Mouse (Mus musculus) lung, postnatal 4 days (tissue): ENCODE measurements around the gene Lyve1.
A peak's percentile ranks its signal among the peaks of the same experiment; 100 is the strongest.
"Not testable (repeated sequence)": the region's sequence is repeated elsewhere in the genome, so short reads cannot be mapped to it uniquely, and the experiment has no call there.

Experiments
- DNase-seq, 2 experiments: peaks; one replicate each; pipeline ENCODE4 v3.0.0; 2021

The Lyve1 gene

DNA sequence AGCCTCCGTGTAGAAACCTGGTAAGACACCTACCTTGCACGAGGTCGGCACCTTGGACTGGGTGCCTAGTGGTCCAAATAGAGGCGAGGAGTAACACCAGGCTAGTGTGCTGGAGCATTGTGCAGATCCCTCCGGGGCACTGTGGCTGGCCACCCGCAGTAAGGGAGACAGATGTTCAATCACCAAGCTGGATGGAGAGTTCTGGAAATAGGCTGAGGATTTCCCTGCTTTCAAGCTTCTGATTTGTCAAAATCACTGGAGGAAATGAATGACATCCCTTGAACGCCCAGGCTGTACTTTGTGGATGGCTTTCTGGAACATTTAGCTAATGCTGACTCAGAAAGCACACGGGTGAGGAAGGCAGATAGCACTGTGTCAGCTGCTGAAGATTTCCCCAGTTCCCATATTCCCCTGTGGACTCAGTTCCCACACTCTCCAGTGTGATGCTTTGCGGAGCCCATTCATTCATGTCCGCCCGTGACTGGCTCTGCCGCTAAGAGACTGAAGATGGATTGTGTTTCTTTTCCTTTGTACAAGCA is at the start of gene Lyve1:
Lyve1 (minus strand) TSS at position 489 of the 539 bp plus-strand sequence.
- peak; percentile 48 to 60 for DNase-seq

- no peak for DNase-seq
These were observed 45.4 kb upstream of the Lyve1 start for GRCm38 (mm10) chr7:110908209-110909144.

DNA sequence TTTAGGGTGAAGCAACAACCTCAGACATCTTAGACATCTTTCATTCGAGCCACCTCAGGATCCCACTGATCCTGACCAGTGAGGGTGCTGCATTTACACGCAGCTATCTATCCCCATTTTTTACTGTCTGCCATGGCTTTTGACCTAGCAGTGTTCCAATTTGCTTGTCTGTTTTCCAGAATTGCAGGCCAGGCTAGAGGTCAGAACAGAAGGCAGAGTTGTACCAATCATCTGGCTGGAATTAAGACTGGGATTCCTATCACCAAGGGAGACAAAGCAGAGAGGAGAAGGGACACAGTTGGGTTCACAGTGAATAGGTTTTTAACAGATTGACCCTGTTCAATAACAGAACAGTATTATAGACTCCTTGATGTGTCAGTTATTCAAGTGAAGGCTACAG is 43.5 kb upstream of the Lyve1 start:
- DNase-seq: no peak

DNA sequence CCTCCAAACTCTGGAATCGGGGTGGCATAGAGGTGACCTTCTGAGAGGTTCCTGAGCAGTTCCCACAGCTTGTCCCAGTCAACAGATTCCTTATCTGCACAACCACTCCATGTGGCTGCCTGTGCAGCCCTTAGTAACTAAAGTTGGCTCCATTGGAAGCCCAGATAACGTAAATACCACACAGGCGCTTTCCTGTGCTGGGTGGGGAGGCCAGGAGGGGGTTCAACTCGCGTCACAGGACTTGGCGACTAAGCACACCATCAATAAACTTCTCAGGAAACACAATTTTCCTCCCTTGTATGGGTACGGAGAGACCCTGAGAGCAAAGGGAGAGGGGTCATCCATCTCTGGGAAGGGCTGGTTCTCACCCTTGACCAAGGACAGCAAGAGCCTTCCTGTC is 40.2 kb upstream of the Lyve1 start:
- DNase-seq: peak; percentile 70 to 84

GRCm38 (mm10) chr7:110897202-110897601 is 34.2 kb upstream of the Lyve1 start:
- DNase-seq: no peak

DNA sequence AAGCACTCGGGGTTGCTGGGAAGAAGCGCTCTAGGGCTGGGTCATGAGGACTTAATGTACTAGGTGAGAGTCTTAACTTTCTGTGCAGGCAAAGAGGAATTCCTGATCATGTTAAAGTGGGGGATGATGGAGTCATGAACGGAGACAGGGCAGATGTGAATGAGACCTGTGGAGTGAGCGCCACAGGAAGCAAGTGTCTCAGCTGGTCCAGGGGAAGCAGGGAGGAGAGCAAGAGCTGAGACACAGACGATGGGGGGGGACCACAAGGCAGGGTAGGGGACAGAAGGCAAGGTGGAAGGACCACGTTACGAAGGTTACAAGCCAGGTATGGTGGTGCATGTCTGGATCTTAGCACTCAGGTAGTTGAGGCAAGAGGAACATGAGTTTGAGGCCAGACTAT is 33.4 kb upstream of the Lyve1 start:
- no peak for DNase-seq

DNA sequence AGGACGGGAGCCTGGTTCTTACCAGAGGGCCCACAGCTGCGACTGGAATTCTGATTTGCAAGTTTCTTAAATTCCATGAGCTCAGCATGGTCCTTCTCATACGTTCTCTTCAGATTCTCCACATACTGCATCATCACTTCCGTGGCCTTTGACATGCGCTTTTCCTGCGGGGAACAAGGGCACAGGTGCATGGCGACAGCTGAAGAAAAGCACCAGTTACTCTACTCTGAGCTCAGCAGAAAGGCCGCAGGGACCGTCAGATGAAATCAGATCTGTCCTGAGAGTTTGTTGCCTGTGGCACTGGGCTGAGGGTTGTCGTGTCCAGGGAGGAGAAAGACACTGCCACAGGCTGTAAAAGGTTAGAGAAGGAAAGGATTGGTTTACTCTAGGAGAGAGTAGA is 32.7 kb upstream of the Lyve1 start:
- DNase-seq: not testable (repeated sequence)

GRCm38 (mm10) chr7:110894673-110895072 is 31.6 kb upstream of the Lyve1 start:
- no peak for DNase-seq

GRCm38 (mm10) chr7:110893943-110894610 is 31.0 kb upstream of the Lyve1 start:
- peak; percentile 60 to 67 for DNase-seq

DNA sequence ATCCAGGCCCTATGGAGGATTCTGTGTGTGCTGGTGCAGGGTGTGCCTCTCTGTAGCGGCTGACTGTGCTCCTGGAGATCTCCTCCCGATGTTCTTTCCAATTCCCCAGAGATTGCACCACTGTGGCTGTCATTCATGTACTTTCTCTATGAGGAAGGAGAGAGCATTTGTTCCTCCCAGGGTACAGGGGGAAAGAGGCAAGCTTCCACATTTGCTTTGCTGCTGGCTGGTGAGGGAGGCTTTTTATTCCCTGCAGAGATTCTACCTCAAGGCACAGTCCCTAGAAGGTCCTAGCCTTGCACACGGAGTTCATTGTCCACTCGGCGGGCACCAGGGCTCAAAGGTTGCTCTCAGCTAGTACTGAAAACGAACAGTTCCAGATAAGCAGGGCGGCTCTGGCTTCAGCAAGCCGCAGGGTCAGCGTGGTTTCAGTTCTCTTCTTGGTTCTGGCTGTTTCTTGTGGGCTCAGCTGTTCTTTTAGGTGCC is 28.5 kb upstream of the Lyve1 start:
- peak in 1 of 2 experiments; percentile 38 for DNase-seq

GRCm38 (mm10) chr7:110881746-110882333 is 18.8 kb upstream of the Lyve1 start:
- no peak for DNase-seq

- DNase-seq: no peak
These were observed 15.0 kb upstream of the Lyve1 start for GRCm38 (mm10) chr7:110878028-110878427.

GRCm38 (mm10) chr7:110876965-110877364 is 13.9 kb upstream of the Lyve1 start:
- peak; percentile 68 to 84 for DNase-seq

GRCm38 (mm10) chr7:110868807-110869206 is 5.8 kb upstream of the Lyve1 start:
- no peak for DNase-seq

DNA sequence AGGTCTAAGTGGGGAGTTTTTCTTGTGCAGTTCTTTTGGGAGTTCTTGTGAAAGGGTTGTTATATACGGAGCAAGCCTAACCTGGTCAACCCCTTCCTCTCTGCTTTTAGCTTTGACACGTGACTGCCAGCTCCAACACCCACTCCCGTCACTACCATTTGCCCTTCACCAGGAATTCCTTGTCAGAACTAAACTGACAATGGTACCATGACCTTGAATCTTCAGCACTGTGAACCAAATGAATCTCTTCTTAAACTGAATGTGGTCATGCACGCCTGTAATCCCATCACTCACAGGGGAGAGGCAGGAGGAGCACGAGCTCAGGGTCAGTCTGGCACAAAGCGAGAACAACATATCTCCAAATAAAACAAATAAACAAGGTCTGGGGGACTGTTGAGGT is 4.1 kb upstream of the Lyve1 start:
- no peak for DNase-seq

DNA sequence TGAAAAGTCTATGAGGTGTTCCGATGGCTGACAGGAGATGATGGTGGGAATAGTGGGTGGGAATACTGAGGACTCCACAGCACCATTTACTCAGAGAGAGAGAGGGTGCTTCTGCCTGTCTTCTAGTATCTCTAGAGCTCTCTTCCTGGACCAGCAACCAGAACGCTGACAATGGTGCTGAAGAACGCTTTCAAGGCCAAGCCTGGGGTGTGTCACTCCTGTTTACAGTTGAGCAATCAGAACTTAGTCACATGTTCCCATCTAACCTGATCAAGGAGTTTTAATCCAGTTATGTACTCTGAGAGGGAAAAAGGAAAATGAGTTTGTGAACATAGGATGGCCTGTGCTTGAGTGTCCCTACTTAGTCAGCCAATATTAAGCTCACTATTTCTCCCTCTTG is 3.0 kb upstream of the Lyve1 start:
- DNase-seq: no peak

DNA sequence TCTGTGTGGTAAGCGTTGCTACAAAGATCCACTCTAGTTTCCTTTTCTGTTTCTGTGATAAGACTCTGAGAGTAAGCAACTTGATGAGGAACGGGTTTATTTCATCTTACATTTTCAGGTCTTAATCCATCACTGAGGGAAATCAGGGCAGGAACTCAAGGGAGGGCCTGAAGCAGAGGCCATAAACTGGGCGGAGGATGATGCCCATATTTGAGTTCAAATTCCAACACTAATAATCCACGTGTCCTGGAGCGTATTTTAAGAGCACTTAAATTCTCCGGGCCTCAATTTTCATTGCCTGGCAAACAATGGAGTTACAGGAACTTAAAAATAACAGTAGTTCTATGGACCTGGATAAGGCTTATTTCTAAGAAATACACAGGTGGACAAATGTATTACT is 2.5 kb upstream of the Lyve1 start:
- no peak for DNase-seq

DNA sequence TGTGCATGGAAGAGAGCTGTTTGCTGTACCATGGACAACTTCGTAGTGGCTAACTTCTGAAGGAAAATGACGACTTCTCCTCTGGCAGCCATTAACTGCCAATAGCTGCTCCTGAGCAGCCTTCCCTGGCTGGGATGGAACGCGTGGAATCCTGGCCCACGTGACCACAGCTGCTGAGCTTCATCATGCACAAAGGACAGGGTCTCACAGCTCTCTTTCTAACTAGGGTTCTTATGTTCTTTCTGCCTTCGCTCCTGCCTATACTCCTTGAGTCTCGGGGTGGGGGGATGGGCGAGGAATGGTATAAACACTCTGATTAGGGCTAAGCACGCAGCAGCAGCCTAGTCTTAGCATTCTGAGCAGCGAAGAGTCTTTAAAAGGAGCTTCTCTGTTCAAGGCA is 2.0 kb upstream of the Lyve1 start:
- DNase-seq: peak; percentile 31 to 41

DNA sequence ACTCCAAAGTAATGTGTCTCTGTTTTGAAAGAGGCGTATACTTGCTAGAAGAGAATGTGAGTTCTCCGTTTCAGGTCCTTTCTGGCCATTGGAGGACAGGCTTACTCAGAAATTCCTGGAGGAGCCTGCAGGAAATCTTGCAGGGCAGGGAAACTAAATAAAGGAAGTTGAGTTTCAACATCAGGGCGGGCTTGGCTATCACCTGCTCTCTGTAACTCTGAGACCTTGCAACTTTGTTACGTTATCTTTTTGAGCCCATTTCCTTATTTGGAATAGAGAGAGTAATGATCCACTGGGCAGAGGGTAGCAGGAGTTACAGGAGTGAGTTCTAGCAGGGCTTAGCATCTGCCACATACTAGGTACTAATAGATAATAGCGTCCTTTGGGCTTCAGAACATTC is 2.9 kb downstream of the Lyve1 start:
- peak; percentile 46 to 55 for DNase-seq

- DNase-seq: no peak
These were observed 7.4 kb downstream of the Lyve1 start for GRCm38 (mm10) chr7:110855604-110856003.

DNA sequence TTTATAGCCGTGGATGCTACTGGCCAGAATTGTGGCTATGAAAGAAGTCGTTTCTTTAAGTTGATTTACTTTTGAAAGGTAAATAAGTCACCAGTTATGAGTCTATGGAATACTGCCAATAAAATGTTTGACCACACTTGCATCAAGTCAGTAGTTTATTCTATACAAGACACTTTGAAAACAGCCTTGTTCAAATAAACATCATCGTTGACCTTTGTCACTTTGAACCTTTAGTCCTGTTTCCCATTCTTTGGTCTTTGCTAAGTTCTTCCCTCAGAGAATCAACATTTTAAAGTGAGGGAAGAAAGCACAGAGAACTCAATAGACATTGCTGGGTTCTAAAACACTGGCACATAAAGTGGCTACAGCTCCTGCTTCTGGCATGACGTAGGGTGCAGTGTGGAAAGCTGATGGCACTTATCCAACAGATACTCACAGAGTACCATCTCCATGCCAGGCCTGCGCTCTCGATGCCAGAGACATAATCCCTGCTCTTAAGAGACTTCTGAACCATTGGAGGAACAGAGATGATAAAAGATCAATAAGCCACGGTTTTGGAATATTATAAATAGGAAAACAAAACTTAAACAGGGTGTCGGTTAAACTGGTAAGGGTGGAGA is 8.0 kb downstream of the Lyve1 start:
- no peak for DNase-seq

DNA sequence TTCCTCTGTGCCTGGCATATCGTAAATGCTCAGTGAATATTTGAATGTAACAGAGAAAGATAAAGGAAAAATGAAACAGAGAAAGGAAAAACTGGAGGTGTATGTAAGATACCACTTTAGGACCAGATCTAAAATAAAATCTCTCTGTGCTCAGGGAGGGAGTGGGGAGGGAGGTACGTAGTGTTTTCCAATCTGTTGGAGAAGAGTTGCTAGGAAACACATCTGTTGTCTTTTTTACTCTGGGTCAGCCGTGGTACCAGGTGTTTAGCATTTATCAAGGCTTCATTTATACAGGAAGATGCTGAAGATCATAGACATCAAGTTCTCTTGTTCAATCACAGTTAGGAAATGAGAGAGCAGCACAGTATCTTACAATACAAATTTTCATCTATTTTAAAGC is 8.5 kb downstream of the Lyve1 start:
- no peak for DNase-seq

- DNase-seq: peak in 1 of 2 experiments; percentile 47
These were observed 9.4 kb downstream of the Lyve1 start for GRCm38 (mm10) chr7:110853611-110854010.
